Mouse (Mus musculus) hindbrain, embryonic 10.5 days (tissue): ENCODE measurements around the gene Spata16. TPM values are rescaled to one million over a fixed set of nuclear protein-coding genes. Genes with fewer than 3 reads are reported as not detected.

Source experiments
- DNase-seq: peaks from one replicate; pipeline ENCODE4 v3.0.0-alpha.2; 2017; ENCODE audit warnings: low spot score
- H3K27ac ChIP-seq: fragments of 300-500 bp; sonication (generic); 2 replicates; pipeline ENCODE4 v1.5.1; 2016; ENCODE audit warnings: mild to moderate bottlenecking, moderate library complexity
- H3K27me3 ChIP-seq: fragments of 300-500 bp; sonication (generic); 2 replicates; pipeline ENCODE4 v1.6.1; 2016; ENCODE audit warnings: mild to moderate bottlenecking; ENCODE audit not compliant: poor library complexity, insufficient read depth, severe bottlenecking
- H3K36me3 ChIP-seq: fragments of 300-500 bp; sonication (generic); 2 replicates; pipeline ENCODE4 v1.6.1; 2016; ENCODE audit warnings: mild to moderate bottlenecking, moderate library complexity
- H3K4me1 ChIP-seq: fragments of 300-500 bp; sonication (generic); replicated peaks from 2 replicates; pipeline ENCODE4 v1.6.1; 2016; ENCODE audit warnings: mild to moderate bottlenecking
- H3K4me3 ChIP-seq: fragments of 300-500 bp; sonication (generic); 2 replicates; pipeline ENCODE4 v1.5.1; 2016; ENCODE audit warnings: mild to moderate bottlenecking, moderate library complexity
- H3K9me3 ChIP-seq: fragments of 300-500 bp; sonication (generic); 2 replicates; pipeline ENCODE4 v1.6.1; 2016; ENCODE audit warnings: mild to moderate bottlenecking, moderate library complexity
- WGBS: fragments of 180-500 bp; shearing (Covaris S2); methylation state at CpG from one replicate; pipeline ENCODE4 v1.1.7; 2016; 5-methylcytosine and 5-hydroxymethylcytosine counted together
- polyA plus RNA-seq: library from polyadenylated mRNA; unstranded; fragments of >200 nt; fragmentation: Nextera tagmentation; extraction: Ambion mirVana; gene quantifications from 2 replicates; pipeline ENCODE4 v1.2.1, GENCODE M21; 2016

The Spata16 gene
- polyA plus RNA-seq, 1 experiment from 2014 or later = not detected

- WGBS = 91% methylated on average over 8 of the region's 8 CpGs
- H3K9me3 ChIP-seq = 0 out of 2 replicates have a peak, but pooled peaks cover 4% of the 10 kb centered on the region
Measured at GRCm38 (mm10) chr3:27030067-27030857, 392.8 kb downstream of the Spata16 start.

More at GRCm38 (mm10) chr3:27030067-27030857, 392.8 kb downstream of the Spata16 start:
- no peak for DNase-seq
- H3K36me3 ChIP-seq = no peaks in the 10 kb centered on the region
- no peaks in the 10 kb centered on the region for H3K4me1 ChIP-seq
- H3K27me3 ChIP-seq = no peaks in the 10 kb centered on the region
- no peak overlapping the region for H3K27ac ChIP-seq
- H3K4me3 ChIP-seq = no peak overlapping the region
